Mouse (Mus musculus) skeletal muscle tissue, adult 2 months (tissue): ENCODE measurements around the gene Arr3.
A peak's percentile ranks its signal among the peaks of the same experiment; 100 is the strongest.

Experiments used
- DNase-seq: peaks from one replicate; pipeline ENCODE4 v3.0.0-alpha.2; 2012; ENCODE audit warnings: low read depth, low spot score

Arr3 gene

GRCm38 (mm10) chrX:100605314-100605713 is at the start of gene Arr3:
TSS of gene Arr3 (plus strand) at chrX:100605497.
- no peak for DNase-seq

- DNase-seq, result no peak
These were observed 49.3 kb upstream of the Arr3 start for GRCm38 (mm10) chrX:100556026-100556425.

- DNase-seq, result no peak
These were observed 39.6 kb upstream of the Arr3 start for GRCm38 (mm10) chrX:100565696-100566095.

- DNase-seq, result no peak
These were observed 33.3 kb upstream of the Arr3 start, which contains the start of gene Awat1 for GRCm38 (mm10) chrX:100571951-100572350. TSS of gene Awat1 (plus strand) at chrX:100572251.

- no peak for DNase-seq
These were observed 10.5 kb upstream of the Arr3 start, which contains the start of gene P2ry4 for GRCm38 (mm10) chrX:100594791-100595190. TSS of gene P2ry4 (minus strand) at chrX:100594869.

- DNase-seq, result no peak
These were observed 7.9 kb upstream of the Arr3 start for GRCm38 (mm10) chrX:100597439-100597838.

- no peak for DNase-seq
These were observed 5.5 kb upstream of the Arr3 start for GRCm38 (mm10) chrX:100599755-100600154.

- no peak for DNase-seq
These were observed 13.2 kb downstream of the Arr3 start for GRCm38 (mm10) chrX:100618488-100618887.

- no peak for DNase-seq
These were observed 16.1 kb downstream of the Arr3 start for GRCm38 (mm10) chrX:100621366-100621765.

GRCm38 (mm10) chrX:100624242-100624641 is 18.9 kb downstream of the Arr3 start:
- DNase-seq, result no peak

GRCm38 (mm10) chrX:100625146-100625545 is 19.8 kb downstream of the Arr3 start:
- DNase-seq, result no peak

GRCm38 (mm10) chrX:100625546-100625801 is 20.2 kb downstream of the Arr3 start, which contains the start of gene Kif4:
TSS of gene Kif4 (plus strand) at chrX:100625737.
- no peak for DNase-seq

GRCm38 (mm10) chrX:100625802-100626793 is 20.8 kb downstream of the Arr3 start, which contains the start of gene Pdzd11:
TSS of gene Pdzd11 (minus strand) at chrX:100626568.
- peak; percentile 91 for DNase-seq

- DNase-seq, result no peak
These were observed 23.8 kb downstream of the Arr3 start for GRCm38 (mm10) chrX:100629076-100629475.

- no peak for DNase-seq
These were observed 33.2 kb downstream of the Arr3 start for GRCm38 (mm10) chrX:100638477-100638876.

GRCm38 (mm10) chrX:100652848-100653247 is 47.6 kb downstream of the Arr3 start:
- DNase-seq, result no peak

- DNase-seq, result no peak
These were observed 59.5 kb downstream of the Arr3 start for GRCm38 (mm10) chrX:100664825-100665224.
